Mouse (Mus musculus): ENCODE data around the gene Mrps35. TPM values are rescaled to one million over a fixed set of nuclear protein-coding genes. Genes with fewer than 3 reads are reported as not detected.

Gene Mrps35
- polyA plus RNA-seq, 1 experiment from 2014 or later = 134 TPM

GRCm38 (mm10) chr6:147097346-147097929 is 54.9 kb downstream of the Mrps35 start:
- DNase-seq (ENCODE audit: extremely low spot score, low spot score) = no peak
- H3K4me1 ChIP-seq = peaks cover 33% of the 10 kb centered on the region
- H3K27me3 ChIP-seq (ENCODE audit: poor library complexity, severe bottlenecking) = no peaks in the 10 kb centered on the region
- H3K4me3 ChIP-seq = no peak overlapping the region
- WGBS = 53% methylated on average over 8 of the region's 8 CpGs
- H3K9me3 ChIP-seq = no peaks in the 10 kb centered on the region
- H3K27ac ChIP-seq = no peak overlapping the region
- H3K36me3 ChIP-seq (replicated peaks) = peaks cover 40% of the 10 kb centered on the region

GRCm38 (mm10) chr6:147099458-147100277 is 57.1 kb downstream of the Mrps35 start:
- H3K4me3 ChIP-seq = no peak overlapping the region
- no peak for DNase-seq (ENCODE audit: extremely low spot score, low spot score)
- H3K27me3 ChIP-seq (ENCODE audit: poor library complexity, severe bottlenecking) = no peaks in the 10 kb centered on the region
- peaks cover 14% of the 10 kb centered on the region for H3K4me1 ChIP-seq
- H3K27ac ChIP-seq = no peak overlapping the region
- peaks cover 46% of the 10 kb centered on the region for H3K36me3 ChIP-seq (replicated peaks)
- WGBS = 84% methylated on average over 19 of the region's 19 CpGs
- no peaks in the 10 kb centered on the region for H3K9me3 ChIP-seq

GRCm38 (mm10) chr6:147102293-147102692 is 59.7 kb downstream of the Mrps35 start:
- Histone ChIP-seq H3K27me3 (ENCODE audit: poor library complexity, severe bottlenecking) (no peaks in the 10 kb centered on the region), H3K27ac (no peak overlapping the region), H3K4me1 (peaks cover 9% of the 10 kb centered on the region; the same call in 1 of the 2 replicates), H3K9me3 (no peaks in the 10 kb centered on the region), H3K4me3 (no peak overlapping the region), H3K36me3 (replicated peaks) (peaks cover 50% of the 10 kb centered on the region)
- DNase-seq (ENCODE audit: extremely low spot score, low spot score) = no peak
- 87% methylated on average over 3 of the region's 3 CpGs for WGBS

GRCm38 (mm10) chr6:147105529-147105928 is 63.0 kb downstream of the Mrps35 start:
- 89% methylated on average over 1 of the region's 1 CpGs for WGBS
- H3K36me3 ChIP-seq (replicated peaks) = peaks cover 78% of the 10 kb centered on the region

GRCm38 (mm10) chr6:147106716-147107115 is 64.2 kb downstream of the Mrps35 start:
- H3K4me3 ChIP-seq = no peak overlapping the region
- no peaks in the 10 kb centered on the region for H3K9me3 ChIP-seq
- H3K36me3 ChIP-seq (replicated peaks) = peaks cover 84% of the 10 kb centered on the region
- DNase-seq (ENCODE audit: extremely low spot score, low spot score) = no peak
- no peaks in the 10 kb centered on the region for H3K4me1 ChIP-seq
- no peaks in the 10 kb centered on the region for H3K27me3 ChIP-seq (ENCODE audit: poor library complexity, severe bottlenecking)
- WGBS = 97% methylated on average over 6 of the region's 6 CpGs
- H3K27ac ChIP-seq = no peak overlapping the region

More at GRCm38 (mm10) chr6:147105529-147105928, 63.0 kb downstream of the Mrps35 start:
- H3K9me3 ChIP-seq = no peaks in the 10 kb centered on the region
- H3K4me3 ChIP-seq = no peak overlapping the region
- no peak for DNase-seq (ENCODE audit: extremely low spot score, low spot score)
- no peaks in the 10 kb centered on the region for H3K27me3 ChIP-seq (ENCODE audit: poor library complexity, severe bottlenecking)
- H3K27ac ChIP-seq = no peak overlapping the region
- H3K4me1 ChIP-seq = no peaks in the 10 kb centered on the region

GRCm38 (mm10) chr6:147109283-147109682 is 66.7 kb downstream of the Mrps35 start:
- no peak overlapping the region for H3K4me3 ChIP-seq
- H3K36me3 ChIP-seq (replicated peaks) = peaks cover 70% of the 10 kb centered on the region
- no peaks in the 10 kb centered on the region for H3K9me3 ChIP-seq
- H3K27me3 ChIP-seq (ENCODE audit: poor library complexity, severe bottlenecking) = no peaks in the 10 kb centered on the region
- 87% methylated on average over 7 of the region's 7 CpGs for WGBS
- no peak for DNase-seq (ENCODE audit: extremely low spot score, low spot score)
- no peak overlapping the region for H3K27ac ChIP-seq
- 0 out of 2 replicates have a peak, but pooled peaks cover under 1% of the 10 kb centered on the region for H3K4me1 ChIP-seq

- H3K36me3 ChIP-seq (replicated peaks) = peaks cover 9% of the 10 kb centered on the region
- H3K4me1 ChIP-seq = peaks cover 7% of the 10 kb centered on the region; the same call in 1 of the 2 replicates
- no peaks in the 10 kb centered on the region for H3K27me3 ChIP-seq (ENCODE audit: poor library complexity, severe bottlenecking)
- 14% methylated on average over 10 of the region's 10 CpGs for WGBS
- no peak overlapping the region for H3K27ac ChIP-seq
- H3K9me3 ChIP-seq = no peaks in the 10 kb centered on the region
- no peak overlapping the region for H3K4me3 ChIP-seq
- DNase-seq (ENCODE audit: extremely low spot score, low spot score) = peak; percentile 78
Observed at GRCm38 (mm10) chr6:147116579-147116978, 74.0 kb downstream of the Mrps35 start.

- H3K36me3 ChIP-seq (replicated peaks) = 0 out of 2 replicates have a peak, but pooled peaks cover 2% of the 10 kb centered on the region
- 96% methylated on average over 7 of the region's 7 CpGs for WGBS
- H3K9me3 ChIP-seq = no peaks in the 10 kb centered on the region
- H3K27me3 ChIP-seq (ENCODE audit: poor library complexity, severe bottlenecking) = no peaks in the 10 kb centered on the region
- DNase-seq (ENCODE audit: extremely low spot score, low spot score) = no peak
- H3K27ac ChIP-seq = no peak overlapping the region
- H3K4me3 ChIP-seq = no peak overlapping the region
- peaks cover 7% of the 10 kb centered on the region; the same call in 1 of the 2 replicates for H3K4me1 ChIP-seq
Observed at GRCm38 (mm10) chr6:147117764-147118163, 75.2 kb downstream of the Mrps35 start.

- Histone ChIP-seq H3K27ac (no peak overlapping the region), H3K27me3 (ENCODE audit: poor library complexity, severe bottlenecking) (no peaks in the 10 kb centered on the region), H3K36me3 (replicated peaks) (no peaks in the 10 kb centered on the region), H3K4me3 (no peak overlapping the region), H3K9me3 (no peaks in the 10 kb centered on the region), H3K4me1 (peaks cover 7% of the 10 kb centered on the region; the same call in 1 of the 2 replicates)
- DNase-seq (ENCODE audit: extremely low spot score, low spot score) = no peak
- WGBS = 89% methylated on average over 3 of the region's 3 CpGs
Observed at GRCm38 (mm10) chr6:147118190-147118589, 75.6 kb downstream of the Mrps35 start.

- Histone ChIP-seq H3K9me3 (no peaks in the 10 kb centered on the region), H3K36me3 (replicated peaks) (no peaks in the 10 kb centered on the region), H3K4me3 (no peak overlapping the region), H3K4me1 (no peaks in the 10 kb centered on the region), H3K27me3 (ENCODE audit: poor library complexity, severe bottlenecking) (no peaks in the 10 kb centered on the region), H3K27ac (no peak overlapping the region)
- 63% methylated on average over 6 of the region's 6 CpGs for WGBS
- no peak for DNase-seq (ENCODE audit: extremely low spot score, low spot score)
Observed at GRCm38 (mm10) chr6:147121320-147121719, 78.8 kb downstream of the Mrps35 start.

Other genes starting within 250 kb of the Mrps35 start
- gene Arntl2, start 246.7 kb upstream of the Mrps35 start, polyA plus RNA-seq (2016; fragmentation: Nextera tagmentation; extraction: Ambion mirVana) = 1.4 and 2.2 TPM in 2 replicates
- gene Smco2, start 192.7 kb upstream of the Mrps35 start, polyA plus RNA-seq (2016; fragmentation: Nextera tagmentation; extraction: Ambion mirVana) = not detected in 2 replicates
- gene Ppfibp1, start 154.3 kb upstream of the Mrps35 start, polyA plus RNA-seq (2016; fragmentation: Nextera tagmentation; extraction: Ambion mirVana) = 30.0 and 32.5 TPM in 2 replicates
- gene 1700034J05Rik, start 88.3 kb upstream of the Mrps35 start, polyA plus RNA-seq (2016; fragmentation: Nextera tagmentation; extraction: Ambion mirVana) = 0.07 and 0.11 TPM in 2 replicates
- 1.3 TPM in 2 replicates for gene Rep15, start 10.2 kb upstream of the Mrps35 start, polyA plus RNA-seq (2016; fragmentation: Nextera tagmentation; extraction: Ambion mirVana)
- 1.1 and 1.5 TPM in 2 replicates for gene Mansc4, start 44.3 kb downstream of the Mrps35 start, polyA plus RNA-seq (2016; fragmentation: Nextera tagmentation; extraction: Ambion mirVana)
- gene Klhl42, start 48.6 kb downstream of the Mrps35 start, polyA plus RNA-seq (2016; fragmentation: Nextera tagmentation; extraction: Ambion mirVana) = 4.7 and 5.1 TPM in 2 replicates
- gene Pthlh, start 221.4 kb downstream of the Mrps35 start, polyA plus RNA-seq (2016; fragmentation: Nextera tagmentation; extraction: Ambion mirVana) = 1.7 and 2.3 TPM in 2 replicates